Mouse (Mus musculus) lung, postnatal 10 days (tissue): ENCODE measurements around the gene Olfr476.
"Not testable (repeated sequence)": the region's sequence is repeated elsewhere in the genome, so short reads cannot be mapped to it uniquely, and the experiment has no call there.

ENCODE experiments used
- DNase-seq: peaks from one replicate; pipeline ENCODE4 v3.0.0; 2021

The Olfr476 gene

GRCm38 (mm10) chr7:107964503-107964902 lies at the start of gene Olfr476:
Gene Olfr476 (plus strand): TSS chr7:107964803.
- DNase-seq, result no peak

GRCm38 (mm10) chr7:107930146-107930545 lies 34.5 kb upstream of the Olfr476 start, which contains the start of gene Olfr473:
Gene Olfr473 (plus strand): TSS chr7:107930446.
- no peak for DNase-seq

GRCm38 (mm10) chr7:107952539-107952938 lies 12.1 kb upstream of the Olfr476 start:
- DNase-seq, result not testable (repeated sequence)

- DNase-seq, result no peak
Observed at GRCm38 (mm10) chr7:107954343-107954742, 10.3 kb upstream of the Olfr476 start, which contains the start of gene Olfr474. Gene Olfr474 (plus strand): TSS chr7:107954643.

GRCm38 (mm10) chr7:107986393-107986792 lies 21.8 kb downstream of the Olfr476 start, which contains the start of gene Olfr477:
Gene Olfr477 (plus strand): TSS chr7:107986693.
- no peak for DNase-seq

GRCm38 (mm10) chr7:108014256-108014655 lies 49.7 kb downstream of the Olfr476 start:
- DNase-seq, result not testable (repeated sequence)
